32 mouse cellular contexts compared by ENCODE assay signal in the genomic region with DNA sequence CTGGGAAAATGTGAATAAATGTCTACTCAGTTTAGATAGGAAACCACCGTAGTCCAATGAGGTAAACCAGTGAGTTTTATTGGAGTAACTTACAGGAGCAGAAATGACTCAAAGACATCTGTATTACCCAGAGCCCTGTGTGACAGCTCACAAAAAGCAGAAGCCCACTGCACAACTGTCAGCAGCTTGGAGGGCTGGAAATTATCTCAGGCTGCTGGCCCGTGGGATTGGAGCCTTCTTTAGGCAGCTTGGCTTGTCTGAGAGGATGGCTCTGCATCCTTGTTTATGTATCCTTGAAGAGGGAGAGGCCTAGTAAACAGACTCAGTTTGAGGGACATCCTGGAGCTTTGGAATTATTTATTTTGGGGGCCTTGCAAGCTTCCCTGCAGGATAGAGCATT. TPM values are rescaled to one million over a fixed set of nuclear protein-coding genes. Genes with fewer than 3 reads are reported as not detected.
DNase-seq lines count a peak whose midpoint lies in the region; ATAC-seq and TF ChIP-seq lines count a peak whose summit lies in the region.
"Had no signal": no experiment of that assay in that cellular context is flagged by ENCODE, and none has a peak within 500 bp of the region (broad histone marks: within the 10 kb centered on the region; RNA-seq: fewer than 3 reads in every experiment).

No protein-coding gene starts in this region.

- 0 out of 2 replicates have a peak overlapping the region, but pooled peaks have one; percentile 6 for H3K27ac ChIP-seq in heart, adult 2 months
- H3K27ac ChIP-seq in MEL (ENCODE audit: control insufficient read depth, low read depth, low read length) = peak overlapping the region; percentile 10; the same call in 1 of the 2 replicates
- H3K27ac ChIP-seq in stomach, embryonic 16.5 days (ENCODE audit: low read length) = peak overlapping the region; percentile 59
- H3K27ac ChIP-seq: embryonic facial prominence, embryonic 13.5 days; forebrain, embryonic 13.5 days; heart, embryonic 15.5 days; hindbrain, embryonic 13.5 days; kidney, postnatal 0 days; limb, embryonic 10.5 days; limb, embryonic 15.5 days; liver, embryonic 13.5 days; macrophage; midbrain, embryonic 13.5 days; neural tube, embryonic 13.5 days had no signal

- H3K4me3 ChIP-seq in heart, adult 2 months = no peak overlapping the region
- no peak overlapping the region for H3K4me3 ChIP-seq in MEL (ENCODE audit: control insufficient read depth in 1 of 2, insufficient read depth in 1 of 2, low read depth in 2 of 2, low read length in 2 of 2)
- H3K4me3 ChIP-seq in stomach, embryonic 16.5 days (replicated peaks; ENCODE audit: low read length) = no peak overlapping the region
- H3K4me3 ChIP-seq: embryonic facial prominence, embryonic 13.5 days; erythroblast, embryonic 14.5 days; forebrain, embryonic 13.5 days; heart, embryonic 15.5 days; hindbrain, embryonic 13.5 days; limb, embryonic 10.5 days; limb, embryonic 15.5 days; liver, embryonic 13.5 days; midbrain, embryonic 13.5 days; neural tube, embryonic 13.5 days had no signal

- no peaks in the 10 kb centered on the region for H3K36me3 ChIP-seq in heart, adult 2 months (ENCODE audit: control insufficient read depth, insufficient read depth, low read length)
- peaks cover 0 to 19% of the 10 kb centered on the region in 2 experiments; a peak in 2 of 4 replicates for H3K36me3 ChIP-seq in MEL (ENCODE audit: control insufficient read depth in 1 of 2, insufficient read depth in 2 of 2, low read length in 2 of 2)
- H3K36me3 ChIP-seq in stomach, embryonic 16.5 days (ENCODE audit: control insufficient read depth, insufficient read depth, low read length) = no peaks in the 10 kb centered on the region
- H3K36me3 ChIP-seq: heart, embryonic 15.5 days; limb, embryonic 10.5 days; liver, embryonic 13.5 days had no signal

- DNase-seq in heart, adult 2 months = no peak
- DNase-seq in heart, postnatal 36 days = no peak
- DNase-seq in MEL (ENCODE audit: low read depth, low spot score) (peak; percentile 76), MN1 (ENCODE audit: low spot score) (peak; percentile 76)
- DNase-seq in lung, postnatal 10 days = no peak
- DNase-seq: adrenal gland, adult 8-10 months; B cell, adult 2 months; cerebellum, adult 9-11 months; embryo, embryonic 11 days; gastrocnemius, postnatal 14 days; heart, postnatal 4 days; kidney, adult 8-10 months; kidney, postnatal 4 days; liver, embryonic 13.5 days; lung, adult 18-20 months; right cerebral cortex, postnatal 4 days; thymus, adult 2 months; thymus, postnatal 36 days had no signal

- peaks cover 9% of the 10 kb centered on the region for H3K4me1 ChIP-seq in heart, adult 2 months (ENCODE audit: control insufficient read depth, insufficient read depth, low read length)
- peaks cover 13 to 31% of the 10 kb centered on the region in 2 experiments for H3K4me1 ChIP-seq in MEL (ENCODE audit: control insufficient read depth in 1 of 2, insufficient read depth in 2 of 2, low read length in 2 of 2)
- peaks cover 12% of the 10 kb centered on the region for H3K4me1 ChIP-seq in stomach, embryonic 16.5 days (ENCODE audit: control insufficient read depth, insufficient read depth, low read length)
- H3K4me1 ChIP-seq: limb, embryonic 10.5 days had no signal

- no peak overlapping the region for H3K4me2 ChIP-seq in stomach, embryonic 16.5 days (ENCODE audit: low read depth, low read length)
- H3K4me2 ChIP-seq: embryonic facial prominence, embryonic 13.5 days; forebrain, embryonic 13.5 days; heart, embryonic 15.5 days; hindbrain, embryonic 13.5 days; limb, embryonic 15.5 days; liver, embryonic 13.5 days; midbrain, embryonic 13.5 days; neural tube, embryonic 13.5 days had no signal

- intact Hi-C loops in heart, adult 2 months (cut with DNase I) = no loop called here
- intact Hi-C loops in heart, postnatal 36 days (cut with DNase I) = no loop called here

- no peaks in the 10 kb centered on the region for H3K9me3 ChIP-seq in MEL (replicated peaks; ENCODE audit: insufficient read depth, low read length)
- no peaks in the 10 kb centered on the region for H3K9me3 ChIP-seq in stomach, embryonic 16.5 days (replicated peaks; ENCODE audit: control insufficient read depth, low read length)
- H3K9me3 ChIP-seq: forebrain, embryonic 13.5 days; heart, embryonic 15.5 days; hindbrain, embryonic 13.5 days; limb, embryonic 10.5 days; limb, embryonic 15.5 days; liver, embryonic 13.5 days; midbrain, embryonic 13.5 days; neural tube, embryonic 13.5 days had no signal

- no peak for TF ChIP-seq CTCF in heart, adult 2 months (IDR thresholded peaks at IDR 0.05)
- TF ChIP-seq CTCF in MEL (IDR thresholded peaks at IDR 0.05 in 2 of 3, conservative IDR thresholded peaks at IDR 0.05 in 1 of 3; ENCODE audit: control insufficient read depth in 1 of 3, insufficient read depth in 1 of 3, low read depth in 2 of 3, low read length in 3 of 3, poor library complexity in 1 of 3, severe bottlenecking in 1 of 3) = no peak

- TF ChIP-seq RAD21 in MEL (IDR thresholded peaks at IDR 0.05; ENCODE audit: low read depth, low read length) = no peak

- TF ChIP-seq EP300 in heart, adult 2 months (IDR thresholded peaks at IDR 0.05; ENCODE audit: insufficient read depth, low read depth, low read length) = no peak
- peak; percentile 42; a peak in 2 of 4 replicates for TF ChIP-seq EP300 in MEL (IDR thresholded peaks at IDR 0.05; ENCODE audit: low read depth in 1 of 2, low read length in 2 of 2)

- no peak for TF ChIP-seq POLR2A in heart, adult 2 months (IDR thresholded peaks at IDR 0.05; ENCODE audit: insufficient read depth, low read depth, low read length)
- TF ChIP-seq POLR2A in MEL (IDR thresholded peaks at IDR 0.05; ENCODE audit: control insufficient read depth in 1 of 2, insufficient read depth in 1 of 2, low read depth in 1 of 2, low read length in 2 of 2, poor library complexity in 1 of 2) = no peak

- no peaks in the 10 kb centered on the region for H3K79me2 ChIP-seq in heart, adult 2 months (replicated peaks; ENCODE audit: control insufficient read depth, insufficient read depth, low read length)
- no peaks in the 10 kb centered on the region for H3K79me2 ChIP-seq in MEL (ENCODE audit: control insufficient read depth, insufficient read depth, low read length, poor library complexity)

- H3K27me3 ChIP-seq in heart, adult 2 months (ENCODE audit: control insufficient read depth, insufficient read depth, low read length) = no peaks in the 10 kb centered on the region
- H3K27me3 ChIP-seq in MEL (ENCODE audit: control insufficient read depth in 1 of 2, insufficient read depth in 2 of 2, low read length in 2 of 2) = no peaks in the 10 kb centered on the region
- no peaks in the 10 kb centered on the region for H3K27me3 ChIP-seq in stomach, embryonic 16.5 days (ENCODE audit: control insufficient read depth, insufficient read depth, low read length)
- H3K27me3 ChIP-seq: embryonic facial prominence, embryonic 13.5 days; forebrain, embryonic 13.5 days; heart, embryonic 15.5 days; hindbrain, embryonic 13.5 days; limb, embryonic 15.5 days; liver, embryonic 13.5 days; midbrain, embryonic 13.5 days; neural tube, embryonic 13.5 days had no signal

- H3K9ac ChIP-seq in heart, adult 2 months (ENCODE audit: low read depth, low read length) = no peak overlapping the region
- H3K9ac ChIP-seq in MEL (ENCODE audit: control insufficient read depth, low read depth, low read length, poor library complexity, severe bottlenecking) = no peak overlapping the region
- no peak overlapping the region for H3K9ac ChIP-seq in stomach, embryonic 16.5 days (ENCODE audit: low read length)
- H3K9ac ChIP-seq: embryonic facial prominence, embryonic 13.5 days; forebrain, embryonic 13.5 days; heart, embryonic 15.5 days; hindbrain, embryonic 13.5 days; limb, embryonic 15.5 days; liver, embryonic 13.5 days; midbrain, embryonic 13.5 days; neural tube, embryonic 13.5 days had no signal

- peak; percentile 37; the same call in 1 of the 2 replicates for ATAC-seq in stomach, embryonic 16.5 days (ENCODE audit: insufficient read depth, low FRiP score)
- ATAC-seq: forebrain, embryonic 13.5 days; lung, postnatal 0 days; midbrain, embryonic 13.5 days had no signal

- WGBS in heart, adult 2 months = 39% methylated on average over 2 of the region's 2 CpGs
- 37% methylated on average over 2 of the region's 2 CpGs for WGBS in stomach, embryonic 16.5 days

TF ChIP-seq in MEL, 35 proteins besides CTCF, POLR2A, EP300 and RAD21 (continues in another document):
- TF ChIP-seq SIN3A (IDR thresholded peaks at IDR 0.05; ENCODE audit: low read length) = peak; percentile 43; the same call in 1 of the 2 replicates

RNA-seq across cellular contexts. Expression of a gene that starts 10.8 kb away (rescaled TPM):
- total RNA-seq in heart, adult 2 months (2021) = 1 to 10 TPM; 3.7 to 4.1 TPM
- polyA plus RNA-seq in heart, adult 2 months (2012; rRNA removed) = 3.6 and 6.3 TPM in 2 replicates
- total RNA-seq in heart, postnatal 36 days (2021) = 1 to 10 TPM; 2.7 to 4.7 TPM
- total RNA-seq in MEL (2012; rRNA removed) = 0.23 and 0.36 TPM in 2 replicates
- polyA plus RNA-seq in MEL (2012; ENCODE audit: insufficient read depth in 1 of 2, insufficient read length in 2 of 2, low read depth in 1 of 2, low replicate concordance in 2 of 2, missing spikeins in 1 of 2) = 1 to 10 TPM in 1 of 2 experiments, not detected in 1; 1.2 TPM
- 5.1 and 5.3 TPM in 2 replicates for polyA plus RNA-seq in stomach, embryonic 16.5 days (2015; fragmentation: Nextera tagmentation; extraction: Ambion mirVana)
- polyA plus RNA-seq: erythroblast, embryonic 14.5 days had no signal

RNA-seq across cellular contexts. Expression of a gene that starts 11.1 kb away (rescaled TPM):
- total RNA-seq in heart, adult 2 months (2021) = 1 to 10 TPM in 1 of 2 experiments, under 1 TPM in 1; 0.84 to 1.0 TPM
- polyA plus RNA-seq in heart, adult 2 months (2012; rRNA removed) = 2.5 and 2.8 TPM in 2 replicates
- 1 to 10 TPM in 1 of 2 experiments, under 1 TPM in 1; 0.64 to 1.0 TPM for total RNA-seq in heart, postnatal 36 days (2021)
- 0.49 and 0.58 TPM in 2 replicates for total RNA-seq in MEL (2012; rRNA removed)
- polyA plus RNA-seq in MEL (2012; ENCODE audit: insufficient read depth in 1 of 2, insufficient read length in 2 of 2, low read depth in 1 of 2, low replicate concordance in 2 of 2, missing spikeins in 1 of 2) = 1 to 10 TPM in 1 of 2 experiments, not detected in 1; 2.2 TPM
- 0.95 and 1.5 TPM in 2 replicates for polyA plus RNA-seq in stomach, embryonic 16.5 days (2015; fragmentation: Nextera tagmentation; extraction: Ambion mirVana)
- total RNA-seq: granulocyte monocyte progenitor cell, adult 5-6 weeks had no signal

RNA-seq across cellular contexts. Expression of a gene that starts 28.4 kb away (rescaled TPM):
- 1 to 10 TPM; 4.3 to 5.2 TPM for total RNA-seq in heart, adult 2 months (2021)
- 7.3 and 9.9 TPM in 2 replicates for polyA plus RNA-seq in heart, adult 2 months (2012; rRNA removed)
- 1 to 10 TPM; 4.2 to 4.7 TPM for total RNA-seq in heart, postnatal 36 days (2021)
- total RNA-seq in MEL (2012; rRNA removed) = 8.9 and 9.1 TPM in 2 replicates
- polyA plus RNA-seq in MEL (2012; ENCODE audit: insufficient read depth in 1 of 2, insufficient read length in 2 of 2, low read depth in 1 of 2, low replicate concordance in 2 of 2, missing spikeins in 1 of 2) = 10 to 100 TPM in 1 of 2 experiments, not detected in 1; 29.0 TPM
- polyA plus RNA-seq in stomach, embryonic 16.5 days (2015; fragmentation: Nextera tagmentation; extraction: Ambion mirVana) = 38.5 and 42.5 TPM in 2 replicates

RNA-seq across cellular contexts. Expression of a gene that starts 56.8 kb away (rescaled TPM):
- total RNA-seq in heart, adult 2 months (2021) = 100 to 1,000 TPM; 483 to 533 TPM
- 305 and 346 TPM in 2 replicates for polyA plus RNA-seq in heart, adult 2 months (2012; rRNA removed)
- total RNA-seq in heart, postnatal 36 days (2021) = 100 to 1,000 TPM; 475 to 537 TPM
- total RNA-seq in MEL (2012; rRNA removed) = 250 and 280 TPM in 2 replicates
- polyA plus RNA-seq in MEL (2012; ENCODE audit: insufficient read depth in 1 of 2, insufficient read length in 2 of 2, low read depth in 1 of 2, low replicate concordance in 2 of 2, missing spikeins in 1 of 2) = 100 to 1,000 TPM in 1 of 2 experiments, not detected in 1; 242 TPM
- polyA plus RNA-seq in stomach, embryonic 16.5 days (2015; fragmentation: Nextera tagmentation; extraction: Ambion mirVana) = 292 and 373 TPM in 2 replicates

Comparison
In these comparisons a context has a peak if more than half of its experiments do, and no peak if none do; other contexts are left out.
1. DNase-seq: peak in MEL (single experiment) and MN1 (single experiment); none in heart, adult 2 months (0 of 2), heart, postnatal 36 days (0 of 2) and lung, postnatal 10 days (single experiment).
2. H3K27ac ChIP-seq: peak in every context shown above with its lines; median percentile 59 in stomach, embryonic 16.5 days; 10 in MEL; 6 in heart, adult 2 months.